ENCODE assay signal across 15 mouse cellular contexts in the genomic region with DNA sequence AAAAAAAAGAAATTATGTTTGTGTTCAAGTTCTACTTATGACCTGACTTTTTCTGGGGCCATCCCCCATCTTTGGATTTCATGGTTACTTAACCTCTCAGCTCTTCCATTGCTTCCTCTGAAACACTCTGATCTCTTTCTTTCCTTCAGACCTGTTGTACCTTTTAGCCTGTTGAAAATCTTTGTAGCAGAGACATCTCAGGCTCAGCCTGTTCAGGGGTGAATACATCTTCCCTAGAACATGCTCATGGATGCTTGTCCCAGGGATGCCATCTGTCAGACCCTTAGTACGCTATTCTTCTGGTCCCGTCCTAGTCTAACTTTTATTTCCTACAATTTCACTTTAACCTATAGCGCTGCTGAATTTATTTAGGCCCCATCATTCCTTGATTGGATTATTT. TPM values are rescaled to one million over a fixed set of nuclear protein-coding genes. Genes with fewer than 3 reads are reported as not detected.
DNase-seq lines count a peak whose midpoint lies in the region; ATAC-seq and TF ChIP-seq lines count a peak whose summit lies in the region.
"Had no signal": no experiment of that assay in that cellular context is flagged by ENCODE, and none has a peak within 500 bp of the region (broad histone marks: within the 10 kb centered on the region; RNA-seq: fewer than 3 reads in every experiment).

No protein-coding gene starts in this region.

- no peak overlapping the region for H3K4me2 ChIP-seq in hindbrain, embryonic 13.5 days
- H3K4me2 ChIP-seq in hindbrain, postnatal 0 days (ENCODE audit: low read depth, low read length), result no peak overlapping the region
- no peak overlapping the region for H3K4me2 ChIP-seq in liver, embryonic 12.5 days
- no peak overlapping the region; the same call in 1 of the 2 replicates for H3K4me2 ChIP-seq in embryonic facial prominence, embryonic 13.5 days
- no peak overlapping the region for H3K4me2 ChIP-seq in limb, embryonic 15.5 days

- H3K4me1 ChIP-seq in hindbrain, embryonic 13.5 days (replicated peaks), result peaks cover 39% of the 10 kb centered on the region
- peaks cover 15% of the 10 kb centered on the region for H3K4me1 ChIP-seq in hindbrain, postnatal 0 days (ENCODE audit: insufficient read depth, low read length)
- H3K4me1 ChIP-seq in liver, embryonic 12.5 days, result peaks cover 58% of the 10 kb centered on the region
- H3K4me1 ChIP-seq in embryonic facial prominence, embryonic 13.5 days, result peaks cover 36% of the 10 kb centered on the region
- H3K4me1 ChIP-seq in limb, embryonic 15.5 days, result peaks cover 32% of the 10 kb centered on the region

- TF ChIP-seq CTCF in hindbrain, postnatal 0 days (IDR thresholded peaks at IDR 0.05; ENCODE audit: low read depth), result no peak

- peak overlapping the region; percentile 97; the same call in 1 of the 2 replicates for H3K27ac ChIP-seq in hindbrain, embryonic 13.5 days
- no peak overlapping the region for H3K27ac ChIP-seq in hindbrain, postnatal 0 days
- peak overlapping the region; percentile 81; the same call in 1 of the 2 replicates for H3K27ac ChIP-seq in liver, embryonic 12.5 days
- H3K27ac ChIP-seq in embryonic facial prominence, embryonic 13.5 days, result no peak overlapping the region
- peak overlapping the region; percentile 96 for H3K27ac ChIP-seq in limb, embryonic 15.5 days
- H3K27ac ChIP-seq: liver, embryonic 14.5 days had no signal

- no peaks in the 10 kb centered on the region for H3K36me3 ChIP-seq in hindbrain, embryonic 13.5 days
- H3K36me3 ChIP-seq in hindbrain, postnatal 0 days (ENCODE audit: insufficient read depth, low read length), result no peaks in the 10 kb centered on the region
- no peaks in the 10 kb centered on the region for H3K36me3 ChIP-seq in liver, embryonic 12.5 days
- no peaks in the 10 kb centered on the region for H3K36me3 ChIP-seq in embryonic facial prominence, embryonic 13.5 days
- H3K36me3 ChIP-seq in limb, embryonic 15.5 days, result no peaks in the 10 kb centered on the region
- H3K36me3 ChIP-seq: heart, embryonic 15.5 days; stomach, embryonic 15.5 days had no signal

- DNase-seq in hindbrain, postnatal 0 days (ENCODE audit: low spot score), result no peak
- no peak for DNase-seq in liver
- no peak for DNase-seq in adipocyte (ENCODE audit: low spot score)

- H3K9me3 ChIP-seq in hindbrain, embryonic 13.5 days, result no peaks in the 10 kb centered on the region
- H3K9me3 ChIP-seq in hindbrain, postnatal 0 days (ENCODE audit: low read length), result no peaks in the 10 kb centered on the region
- H3K9me3 ChIP-seq in liver, embryonic 12.5 days (replicated peaks), result no peaks in the 10 kb centered on the region
- H3K9me3 ChIP-seq in embryonic facial prominence, embryonic 13.5 days, result no peaks in the 10 kb centered on the region
- no peaks in the 10 kb centered on the region for H3K9me3 ChIP-seq in limb, embryonic 15.5 days
- H3K9me3 ChIP-seq: heart, embryonic 15.5 days; stomach, embryonic 15.5 days had no signal

- 75% methylated on average over 3 of the region's 3 CpGs for WGBS in hindbrain, embryonic 13.5 days
- 68% methylated on average over 3 of the region's 3 CpGs for WGBS in hindbrain, postnatal 0 days
- 77% methylated on average over 3 of the region's 3 CpGs for WGBS in liver, embryonic 12.5 days (ENCODE audit: insufficient replicate concordance)
- 74% methylated on average over 3 of the region's 3 CpGs for WGBS in embryonic facial prominence, embryonic 13.5 days
- WGBS in limb, embryonic 15.5 days, result 70% methylated on average over 3 of the region's 3 CpGs

- H3K9ac ChIP-seq in hindbrain, embryonic 13.5 days, result no peak overlapping the region
- H3K9ac ChIP-seq in hindbrain, postnatal 0 days (replicated peaks; ENCODE audit: low read length), result no peak overlapping the region
- H3K9ac ChIP-seq in liver, embryonic 12.5 days, result no peak overlapping the region
- peak overlapping the region; percentile 100; the same call in 1 of the 2 replicates for H3K9ac ChIP-seq in embryonic facial prominence, embryonic 13.5 days
- H3K9ac ChIP-seq in limb, embryonic 15.5 days, result no peak overlapping the region
- H3K9ac ChIP-seq: liver, embryonic 14.5 days had no signal

- H3K27me3 ChIP-seq in hindbrain, embryonic 13.5 days, result no peaks in the 10 kb centered on the region
- H3K27me3 ChIP-seq in hindbrain, postnatal 0 days (ENCODE audit: insufficient read depth, low read length), result no peaks in the 10 kb centered on the region
- no peaks in the 10 kb centered on the region for H3K27me3 ChIP-seq in liver, embryonic 12.5 days (replicated peaks)
- no peaks in the 10 kb centered on the region for H3K27me3 ChIP-seq in embryonic facial prominence, embryonic 13.5 days
- H3K27me3 ChIP-seq in limb, embryonic 15.5 days, result no peaks in the 10 kb centered on the region
- H3K27me3 ChIP-seq: heart, embryonic 15.5 days; Patski; stomach, embryonic 15.5 days had no signal

- no peak for ATAC-seq in hindbrain, embryonic 13.5 days (ENCODE audit: low FRiP score)
- no peak for ATAC-seq in hindbrain, postnatal 0 days
- no peak for ATAC-seq in liver, embryonic 12.5 days
- no peak for ATAC-seq in embryonic facial prominence, embryonic 13.5 days (ENCODE audit: insufficient number of reproducible peaks, insufficient read depth, low FRiP score, low TSS enrichment, low read depth)
- ATAC-seq in limb, embryonic 15.5 days (ENCODE audit: insufficient number of reproducible peaks, low FRiP score, low TSS enrichment, low read depth), result no peak

- no peak overlapping the region for H3K4me3 ChIP-seq in hindbrain, embryonic 13.5 days
- no peak overlapping the region for H3K4me3 ChIP-seq in hindbrain, postnatal 0 days (ENCODE audit: low read length)
- H3K4me3 ChIP-seq in liver, embryonic 12.5 days, result no peak overlapping the region; the same call in 1 of the 2 replicates
- no peak overlapping the region for H3K4me3 ChIP-seq in embryonic facial prominence, embryonic 13.5 days
- no peak overlapping the region for H3K4me3 ChIP-seq in limb, embryonic 15.5 days

RNA-seq across cellular contexts. Expression of a gene that starts 0.7 kb away (rescaled TPM):
- polyA plus RNA-seq in hindbrain, embryonic 13.5 days (2015; fragmentation: Nextera tagmentation; extraction: Ambion mirVana), result 99.4 and 103 TPM in 2 replicates
- total RNA-seq in hindbrain, postnatal 0 days (2014; rRNA removed), result 55.7 and 59.2 TPM in 2 replicates
- polyA plus RNA-seq in hindbrain, postnatal 0 days (2015; fragmentation: Nextera tagmentation; extraction: Ambion mirVana), result 41.9 and 42.1 TPM in 2 replicates
- polyA plus RNA-seq in liver, embryonic 12.5 days (2016; fragmentation: Nextera tagmentation; extraction: Ambion mirVana), result 16.1 and 16.5 TPM in 2 replicates
- polyA plus RNA-seq in embryonic facial prominence, embryonic 13.5 days (2015; fragmentation: Nextera tagmentation; extraction: Ambion mirVana), result 88.9 and 93.9 TPM in 2 replicates
- 63.9 and 80.8 TPM in 2 replicates for polyA plus RNA-seq in limb, embryonic 15.5 days (2015; fragmentation: Nextera tagmentation; extraction: Ambion mirVana)

RNA-seq across cellular contexts. Expression of a gene that starts 9.7 kb away (rescaled TPM):
- not detected in 2 replicates for polyA plus RNA-seq in hindbrain, embryonic 13.5 days (2015; fragmentation: Nextera tagmentation; extraction: Ambion mirVana)
- 0.18 TPM in 1 of 2 replicates, not detected in the other for total RNA-seq in hindbrain, postnatal 0 days (2014; rRNA removed)
- not detected in 2 replicates for polyA plus RNA-seq in hindbrain, postnatal 0 days (2015; fragmentation: Nextera tagmentation; extraction: Ambion mirVana)
- polyA plus RNA-seq in liver, embryonic 12.5 days (2016; fragmentation: Nextera tagmentation; extraction: Ambion mirVana), result not detected in 2 replicates
- polyA plus RNA-seq in embryonic facial prominence, embryonic 13.5 days (2015; fragmentation: Nextera tagmentation; extraction: Ambion mirVana), result not detected in 2 replicates
- polyA plus RNA-seq in limb, embryonic 15.5 days (2015; fragmentation: Nextera tagmentation; extraction: Ambion mirVana), result 0.10 TPM in 1 of 2 replicates, not detected in the other
- total RNA-seq: adrenal gland, adult 2 months; gastrocnemius, postnatal 14 days; layer of hippocampus, postnatal 36 days had no signal
- polyA plus RNA-seq: adrenal gland, adult 2 months; CD4-positive, CD25-positive, alpha-beta regulatory T cell, adult 4 months; heart, embryonic 15.5 days; liver, embryonic 14.5 days; Patski; stomach, embryonic 15.5 days had no signal

Comparison
In these comparisons a context has a peak if more than half of its experiments do, and no peak if none do; other contexts are left out.
1. H3K27ac ChIP-seq: peak in hindbrain, embryonic 13.5 days (single experiment), liver, embryonic 12.5 days (single experiment) and limb, embryonic 15.5 days (single experiment); none in hindbrain, postnatal 0 days (single experiment) and embryonic facial prominence, embryonic 13.5 days (single experiment).